Mouse (Mus musculus): ENCODE data around the gene Bcl9. TPM values are rescaled to one million over a fixed set of nuclear protein-coding genes. Genes with fewer than 3 reads are reported as not detected.

The Bcl9 gene
- polyA plus RNA-seq, 1 experiment = 9.1 TPM

GRCm38 (mm10) chr3:97327809-97328208 lies 30.1 kb upstream of the Bcl9 start:
- Histone ChIP-seq H3K4me1 (ENCODE audit: control insufficient read depth, insufficient read depth, low read length) (peaks cover 5% of the 10 kb centered on the region; the same call in 1 of the 2 replicates), H3K27ac (ENCODE audit: control insufficient read depth, insufficient read depth, low read depth, low read length) (no peak overlapping the region), H3K27me3 (ENCODE audit: control insufficient read depth, insufficient read depth, low read length) (no peaks in the 10 kb centered on the region), H3K36me3 (ENCODE audit: control insufficient read depth, insufficient read depth, low read length) (no peaks in the 10 kb centered on the region), H3K4me3 (ENCODE audit: control insufficient read depth, low read depth, low read length) (no peak overlapping the region)
- TF ChIP-seq CTCF (IDR thresholded peaks at IDR 0.05; ENCODE audit: control insufficient read depth, insufficient read depth, insufficient replicate concordance, low read depth, low read length) = no peak
- no peak for TF ChIP-seq POLR2A (IDR thresholded peaks at IDR 0.05; ENCODE audit: control insufficient read depth, low read depth, low read length)

GRCm38 (mm10) chr3:97327356-97327755 lies 29.6 kb upstream of the Bcl9 start:
- TF ChIP-seq POLR2A (IDR thresholded peaks at IDR 0.05; ENCODE audit: control insufficient read depth, low read depth, low read length) = no peak
- no peak for TF ChIP-seq CTCF (IDR thresholded peaks at IDR 0.05; ENCODE audit: control insufficient read depth, insufficient read depth, insufficient replicate concordance, low read depth, low read length)
- H3K27ac ChIP-seq (ENCODE audit: control insufficient read depth, insufficient read depth, low read depth, low read length) = no peak overlapping the region
- H3K4me3 ChIP-seq (ENCODE audit: control insufficient read depth, low read depth, low read length) = no peak overlapping the region

DNA sequence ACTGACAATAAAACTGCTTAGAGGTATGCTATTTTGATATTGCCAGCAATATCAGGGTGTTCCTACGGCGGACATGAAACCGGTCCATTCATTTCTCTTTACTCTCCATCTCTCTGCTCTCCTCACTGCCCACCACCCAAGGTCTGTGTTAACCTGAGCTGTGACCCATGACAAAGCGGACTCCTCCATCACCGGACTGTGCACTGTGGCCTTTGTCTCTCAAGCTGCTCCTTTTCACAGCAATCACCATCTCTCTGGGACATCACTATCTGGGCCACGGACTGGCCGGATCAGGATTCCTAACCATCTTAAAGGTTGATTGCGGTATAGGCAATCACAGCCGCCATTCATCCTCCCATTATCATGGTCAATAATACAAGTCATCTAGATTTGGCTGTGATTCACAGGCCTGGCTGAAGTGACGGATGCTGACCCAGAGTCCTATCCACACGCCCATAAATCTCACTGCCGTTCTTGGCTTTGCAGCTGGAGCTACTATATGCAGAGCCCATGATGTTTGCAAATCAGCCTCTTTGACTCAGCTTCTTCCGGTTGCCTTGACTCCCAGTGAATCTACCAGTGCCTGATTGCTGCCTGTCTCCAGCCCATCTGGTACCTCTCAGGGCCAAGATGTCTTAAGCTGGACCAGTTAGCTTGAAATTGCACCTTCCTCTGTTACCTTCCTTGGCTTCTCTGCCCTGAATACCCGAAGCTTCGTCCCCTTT lies 28.1 kb upstream of the Bcl9 start:
- Histone ChIP-seq H3K27ac (ENCODE audit: control insufficient read depth, insufficient read depth, low read depth, low read length) (no peak overlapping the region), H3K4me3 (ENCODE audit: control insufficient read depth, low read depth, low read length) (no peak overlapping the region), H3K27me3 (ENCODE audit: control insufficient read depth, insufficient read depth, low read length) (no peaks in the 10 kb centered on the region), H3K4me1 (ENCODE audit: control insufficient read depth, insufficient read depth, low read length) (peaks cover 5% of the 10 kb centered on the region; the same call in 1 of the 2 replicates), H3K36me3 (ENCODE audit: control insufficient read depth, insufficient read depth, low read length) (no peaks in the 10 kb centered on the region)
- no peak for TF ChIP-seq CTCF (IDR thresholded peaks at IDR 0.05; ENCODE audit: control insufficient read depth, insufficient read depth, insufficient replicate concordance, low read depth, low read length)
- no peak for TF ChIP-seq POLR2A (IDR thresholded peaks at IDR 0.05; ENCODE audit: control insufficient read depth, low read depth, low read length)

More at GRCm38 (mm10) chr3:97327356-97327755, 29.6 kb upstream of the Bcl9 start:
- Histone ChIP-seq H3K27me3 (ENCODE audit: control insufficient read depth, insufficient read depth, low read length) (no peaks in the 10 kb centered on the region), H3K36me3 (ENCODE audit: control insufficient read depth, insufficient read depth, low read length) (no peaks in the 10 kb centered on the region), H3K4me1 (ENCODE audit: control insufficient read depth, insufficient read depth, low read length) (peaks cover 5% of the 10 kb centered on the region; the same call in 1 of the 2 replicates)

GRCm38 (mm10) chr3:97324046-97324445 lies 26.3 kb upstream of the Bcl9 start:
- no peak for TF ChIP-seq POLR2A (IDR thresholded peaks at IDR 0.05; ENCODE audit: control insufficient read depth, low read depth, low read length)
- TF ChIP-seq CTCF (IDR thresholded peaks at IDR 0.05; ENCODE audit: control insufficient read depth, insufficient read depth, insufficient replicate concordance, low read depth, low read length) = no peak
- no peak overlapping the region for H3K27ac ChIP-seq (ENCODE audit: control insufficient read depth, insufficient read depth, low read depth, low read length)
- no peaks in the 10 kb centered on the region for H3K36me3 ChIP-seq (ENCODE audit: control insufficient read depth, insufficient read depth, low read length)
- no peak overlapping the region for H3K4me3 ChIP-seq (ENCODE audit: control insufficient read depth, low read depth, low read length)
- no peaks in the 10 kb centered on the region for H3K27me3 ChIP-seq (ENCODE audit: control insufficient read depth, insufficient read depth, low read length)
- peaks cover 5% of the 10 kb centered on the region; the same call in 1 of the 2 replicates for H3K4me1 ChIP-seq (ENCODE audit: control insufficient read depth, insufficient read depth, low read length)

DNA sequence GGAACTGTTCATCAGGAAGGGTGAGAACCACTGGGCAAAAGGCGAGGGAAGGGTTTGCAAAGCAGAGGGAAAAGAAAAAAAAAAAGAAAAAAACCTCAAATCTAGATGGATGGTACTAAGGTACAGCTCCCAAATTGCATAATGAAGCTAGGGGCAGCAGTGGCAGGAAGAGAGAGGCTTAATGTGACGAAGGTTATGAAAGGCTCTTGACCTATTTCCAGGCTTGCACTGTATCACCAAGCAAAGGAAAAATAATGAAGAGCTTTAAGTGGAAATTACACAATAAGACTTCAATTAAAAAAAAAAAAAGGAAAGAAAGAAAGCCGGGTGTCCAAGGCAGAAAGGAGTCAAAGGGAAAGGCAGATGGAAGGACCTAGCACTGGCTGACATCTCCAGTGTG lies 19.6 kb upstream of the Bcl9 start:
- TF ChIP-seq CTCF (IDR thresholded peaks at IDR 0.05; ENCODE audit: control insufficient read depth, insufficient read depth, insufficient replicate concordance, low read depth, low read length) (no peak), POLR2A (IDR thresholded peaks at IDR 0.05; ENCODE audit: control insufficient read depth, low read depth, low read length) (no peak)
- Histone ChIP-seq H3K27ac (ENCODE audit: control insufficient read depth, insufficient read depth, low read depth, low read length) (no peak overlapping the region), H3K4me3 (ENCODE audit: control insufficient read depth, low read depth, low read length) (no peak overlapping the region), H3K36me3 (ENCODE audit: control insufficient read depth, insufficient read depth, low read length) (no peaks in the 10 kb centered on the region), H3K27me3 (ENCODE audit: control insufficient read depth, insufficient read depth, low read length) (no peaks in the 10 kb centered on the region), H3K4me1 (ENCODE audit: control insufficient read depth, insufficient read depth, low read length) (no peaks in the 10 kb centered on the region)

DNA sequence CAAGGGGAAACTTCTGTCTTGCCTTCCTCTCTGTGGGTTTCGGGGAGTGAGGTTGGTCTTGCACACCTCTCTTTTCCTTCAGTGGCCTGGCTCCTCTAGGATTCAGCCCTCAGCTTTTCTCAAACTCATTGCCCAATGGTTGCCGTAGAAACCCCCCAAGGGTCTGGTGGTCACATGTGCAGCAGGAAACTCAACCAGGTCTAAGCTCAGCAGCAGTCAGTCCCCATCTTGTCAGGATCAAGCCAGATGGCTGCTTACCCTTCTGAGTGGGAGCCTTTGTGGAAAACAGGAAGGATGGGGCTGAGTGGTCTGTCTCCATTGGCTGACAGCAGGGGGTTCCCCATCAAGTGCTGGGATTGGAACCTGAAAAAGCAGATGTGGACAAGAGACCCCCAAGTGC lies 15.7 kb upstream of the Bcl9 start:
- TF ChIP-seq POLR2A (IDR thresholded peaks at IDR 0.05; ENCODE audit: control insufficient read depth, low read depth, low read length) = no peak
- no peak for TF ChIP-seq CTCF (IDR thresholded peaks at IDR 0.05; ENCODE audit: control insufficient read depth, insufficient read depth, insufficient replicate concordance, low read depth, low read length)
- Histone ChIP-seq H3K36me3 (ENCODE audit: control insufficient read depth, insufficient read depth, low read length) (no peaks in the 10 kb centered on the region), H3K27me3 (ENCODE audit: control insufficient read depth, insufficient read depth, low read length) (no peaks in the 10 kb centered on the region), H3K27ac (ENCODE audit: control insufficient read depth, insufficient read depth, low read depth, low read length) (no peak overlapping the region), H3K4me3 (ENCODE audit: control insufficient read depth, low read depth, low read length) (no peak overlapping the region), H3K4me1 (ENCODE audit: control insufficient read depth, insufficient read depth, low read length) (peaks cover 11% of the 10 kb centered on the region)

DNA sequence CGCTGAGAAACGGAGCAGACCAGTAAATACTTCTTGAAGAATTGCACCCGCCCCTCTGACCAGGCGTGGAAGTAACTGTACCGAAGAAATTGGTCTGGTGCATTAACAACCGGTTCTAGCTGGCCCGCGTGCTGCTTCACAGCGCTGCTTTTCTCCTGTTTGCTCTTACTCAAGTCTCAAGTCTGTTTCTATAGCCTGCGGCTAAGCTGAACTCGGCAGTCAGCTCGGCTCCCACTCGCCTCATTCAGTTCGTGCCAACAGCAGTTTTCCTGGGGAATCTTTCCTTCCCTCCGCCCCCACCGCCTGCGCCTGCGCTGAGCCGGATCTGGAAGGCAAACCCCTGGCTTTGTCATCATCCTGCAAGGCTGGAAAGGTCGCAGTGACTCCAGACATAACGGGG lies 14.3 kb upstream of the Bcl9 start:
- no peaks in the 10 kb centered on the region for H3K36me3 ChIP-seq (ENCODE audit: control insufficient read depth, insufficient read depth, low read length)
- TF ChIP-seq POLR2A (IDR thresholded peaks at IDR 0.05; ENCODE audit: control insufficient read depth, low read depth, low read length) = no peak
- no peak for TF ChIP-seq CTCF (IDR thresholded peaks at IDR 0.05; ENCODE audit: control insufficient read depth, insufficient read depth, insufficient replicate concordance, low read depth, low read length)
- H3K27me3 ChIP-seq (ENCODE audit: control insufficient read depth, insufficient read depth, low read length) = no peaks in the 10 kb centered on the region
- H3K27ac ChIP-seq (ENCODE audit: control insufficient read depth, insufficient read depth, low read depth, low read length) = no peak overlapping the region
- H3K4me3 ChIP-seq (ENCODE audit: control insufficient read depth, low read depth, low read length) = peak overlapping the region; percentile 36; the same call in 1 of the 2 replicates
- peaks cover 11% of the 10 kb centered on the region for H3K4me1 ChIP-seq (ENCODE audit: control insufficient read depth, insufficient read depth, low read length)
